Mouse (Mus musculus): ENCODE data around the gene Npy1r. TPM values are rescaled to one million over a fixed set of nuclear protein-coding genes. Genes with fewer than 3 reads are reported as not detected.

Npy1r gene
- total and polyA plus RNA-seq, 3 experiments, result not detected

Other genes with a start within 250 kb of the Npy1r start
- gene Tma16, start 210.7 kb upstream of the Npy1r start, total RNA-seq (2012; rRNA removed), result 13.7 and 19.9 TPM in 2 replicates
- gene Tma16, start 210.7 kb upstream of the Npy1r start, total RNA-seq (2014; rRNA removed), result 36.0 and 43.5 TPM in 2 replicates
- 36.5 TPM in 2 replicates for gene Tma16, start 210.7 kb upstream of the Npy1r start, polyA plus RNA-seq (2012; ENCODE audit: insufficient read length, low read depth)
- gene Tktl2, start 185.4 kb upstream of the Npy1r start, total RNA-seq (2012; rRNA removed), result not detected in 2 replicates
- not detected in 2 replicates for gene Tktl2, start 185.4 kb upstream of the Npy1r start, total RNA-seq (2014; rRNA removed)
- gene Tktl2, start 185.4 kb upstream of the Npy1r start, polyA plus RNA-seq (2012; ENCODE audit: insufficient read length, low read depth), result not detected in 2 replicates
- not detected in 2 replicates for gene Npy5r, start 9.1 kb upstream of the Npy1r start, total RNA-seq (2012; rRNA removed)
- not detected in 2 replicates for gene Npy5r, start 9.1 kb upstream of the Npy1r start, total RNA-seq (2014; rRNA removed)
- not detected in 2 replicates for gene Npy5r, start 9.1 kb upstream of the Npy1r start, polyA plus RNA-seq (2012; ENCODE audit: insufficient read length, low read depth)
- gene Naf1, start 163.0 kb downstream of the Npy1r start, total RNA-seq (2012; rRNA removed), result 7.3 and 9.0 TPM in 2 replicates
- gene Naf1, start 163.0 kb downstream of the Npy1r start, total RNA-seq (2014; rRNA removed), result 14.2 and 14.6 TPM in 2 replicates
- gene Naf1, start 163.0 kb downstream of the Npy1r start, polyA plus RNA-seq (2012; ENCODE audit: insufficient read length, low read depth), result 25.4 and 30.6 TPM in 2 replicates